Mouse (Mus musculus) liver, adult 2 months (tissue): Measurements from ENCODE around the gene Hist1h4j. TPM values are rescaled to one million over a fixed set of nuclear protein-coding genes. Genes with fewer than 3 reads are reported as not detected.
A peak's percentile ranks its signal among the peaks of the same experiment; 100 is the strongest.
"Not testable (repeated sequence)": the region's sequence is repeated elsewhere in the genome, so short reads cannot be mapped to it uniquely, and the experiment has no call there.

Experiments used
- DNase-seq: peaks from one replicate; pipeline ENCODE4 v3.0.0-alpha.2; 2011; ENCODE audit warnings: low read depth, low spot score; ENCODE audit errors: extremely low read depth
- H3K27ac ChIP-seq: fragments of 200-500 bp; replicated peaks from 2 replicates; pipeline ENCODE4 v1.5.1; 2012; ENCODE audit warnings: low read depth, mild to moderate bottlenecking, control low read depth, inconsistent platforms, low read length; ENCODE audit not compliant: insufficient read depth
- H3K27me3 ChIP-seq: fragments of 200-500 bp; 2 replicates; pipeline ENCODE4 v1.6.1; 2012; ENCODE audit warnings: mild to moderate bottlenecking, moderate library complexity, low read length, inconsistent platforms; ENCODE audit not compliant: control insufficient read depth, insufficient read depth
- H3K36me3 ChIP-seq: fragments of 200-500 bp; 2 replicates; pipeline ENCODE4 v1.6.1; 2012; ENCODE audit warnings: low read length, inconsistent platforms; ENCODE audit not compliant: control insufficient read depth, insufficient read depth
- H3K4me1 ChIP-seq: fragments of 200-500 bp; 2 replicates; pipeline ENCODE4 v1.6.1; 2011; ENCODE audit warnings: low read length; ENCODE audit not compliant: control insufficient read depth, insufficient read depth
- H3K4me3 ChIP-seq: fragments of 200-500 bp; 2 replicates; pipeline ENCODE4 v1.5.1; 2011; ENCODE audit warnings: low read depth, mild to moderate bottlenecking, control low read depth, low read length, moderate library complexity; ENCODE audit not compliant: insufficient read depth
- H3K79me2 ChIP-seq: fragments of 200-500 bp; 2 replicates; pipeline ENCODE4 v1.6.1; 2012; ENCODE audit warnings: inconsistent platforms, mild to moderate bottlenecking, low read length, moderate library complexity; ENCODE audit not compliant: control insufficient read depth, insufficient read depth
- H3K9ac ChIP-seq: fragments of 200-500 bp; 2 replicates; pipeline ENCODE4 v1.6.1; 2012; ENCODE audit warnings: low read depth, mild to moderate bottlenecking, control low read depth, inconsistent platforms, low read length
- CTCF ChIP-seq: fragments of 200-500 bp; IDR thresholded peaks from 2 replicates; pipeline ENCODE4 v1.5.1; 2011; ENCODE audit warnings: low read depth, low read length, control low read depth
- POLR2A ChIP-seq: fragments of 200-500 bp; IDR thresholded peaks from 2 replicates; pipeline ENCODE4 v1.6.1; 2011; ENCODE audit warnings: low read length, control low read depth; ENCODE audit not compliant: insufficient read depth; ENCODE audit errors: extremely low read depth
- WGBS: fragments of 180-500 bp; shearing (Covaris S2); methylation state at CpG from one replicate; pipeline ENCODE4 v1.1.7; 2018; 5-methylcytosine and 5-hydroxymethylcytosine counted together
- polyA plus RNA-seq: library from polyadenylated mRNA; depleted of rRNA; stranded (reverse); fragments of >200 nt; gene quantifications from 2 replicates; pipeline ENCODE4 v1.2.3, GENCODE M21; 2012
- total RNA-seq: library from RNA; depleted of rRNA; stranded (reverse); fragments of >200 nt; gene quantifications from 2 replicates; pipeline ENCODE4 v1.2.3, GENCODE M21; 2014

Hist1h4j gene
- total and polyA plus RNA-seq, 2 experiments: 0.31 to 21.5 TPM

GRCm38 (mm10) chr13:21717397-21718357 is 17.2 kb upstream of the Hist1h4j start, which contains the start of gene Hist1h3h:
Gene Hist1h3h, plus strand, starts transcription at chr13:21717659.
- 0 out of 2 replicates have a peak, but pooled peaks have one; percentile 17 for TF ChIP-seq POLR2A
- H3K79me2 ChIP-seq, H3K36me3 ChIP-seq, H3K27me3 ChIP-seq, H3K9ac ChIP-seq: not testable (repeated sequence)
- peak within 1 kb of the TSS; percentile 46 for H3K4me3 ChIP-seq
- peak; percentile 68 for DNase-seq
- WGBS: 7% methylated on average over 32 of the region's 56 CpGs
- H3K4me1 ChIP-seq: peaks cover 20% of the 10 kb centered on the region
- H3K27ac ChIP-seq: 0 out of 2 replicates have a peak within 1 kb of the TSS, but pooled peaks have one; percentile 30

- no peaks in the 10 kb centered on the region for H3K27me3 ChIP-seq
- H3K27ac ChIP-seq: no peak overlapping the region
- no peak overlapping the region for H3K9ac ChIP-seq
- H3K4me1 ChIP-seq: peaks cover 20% of the 10 kb centered on the region
- TF ChIP-seq CTCF: no peak
- no peak for TF ChIP-seq POLR2A
- H3K36me3 ChIP-seq: no peaks in the 10 kb centered on the region
- WGBS: 90% methylated on average over 4 of the region's 4 CpGs
- H3K4me3 ChIP-seq: no peak overlapping the region
- H3K79me2 ChIP-seq: no peaks in the 10 kb centered on the region
- no peak for DNase-seq
These were observed 16.3 kb upstream of the Hist1h4j start for GRCm38 (mm10) chr13:21718381-21719080.

GRCm38 (mm10) chr13:21721107-21721756 is 13.6 kb upstream of the Hist1h4j start:
- H3K36me3 ChIP-seq, H3K79me2 ChIP-seq, H3K27me3 ChIP-seq, H3K27ac ChIP-seq, DNase-seq: not testable (repeated sequence)
- peaks cover 15% of the 10 kb centered on the region for H3K4me1 ChIP-seq
- H3K4me3 ChIP-seq: peak overlapping the region; percentile 77
- 6% methylated on average over 25 of the region's 44 CpGs for WGBS
- 0 out of 2 replicates have a peak overlapping the region, but pooled peaks have one; percentile 61 for H3K9ac ChIP-seq

- H3K27ac ChIP-seq, H3K36me3 ChIP-seq, H3K27me3 ChIP-seq, H3K79me2 ChIP-seq: not testable (repeated sequence)
- H3K4me1 ChIP-seq: peaks cover 15% of the 10 kb centered on the region
- under 1% methylated on average over 37 of the region's 37 CpGs for WGBS
- peak within 1 kb of the TSS; percentile 61 for H3K9ac ChIP-seq
- H3K4me3 ChIP-seq: peak within 1 kb of the TSS; percentile 77
- peak; percentile 84 for DNase-seq
These were observed 13.0 kb upstream of the Hist1h4j start, which contains the start of gene Hist1h2bm for GRCm38 (mm10) chr13:21721757-21722372. Gene Hist1h2bm, plus strand, starts transcription at chr13:21722044.

GRCm38 (mm10) chr13:21722373-21722925 is 12.4 kb upstream of the Hist1h4j start:
- TF ChIP-seq POLR2A (no peak), CTCF (no peak)
- Histone ChIP-seq H3K79me2 (no peaks in the 10 kb centered on the region), H3K27me3 (no peaks in the 10 kb centered on the region), H3K27ac (no peak overlapping the region), H3K9ac (no peak overlapping the region; the same call in 1 of the 2 replicates), H3K4me1 (peaks cover 12% of the 10 kb centered on the region), H3K4me3 (peak overlapping the region; percentile 50; the same call in 1 of the 2 replicates), H3K36me3 (no peaks in the 10 kb centered on the region)
- DNase-seq: no peak
- WGBS: 7% methylated on average over 11 of the region's 11 CpGs
